Mouse (Mus musculus): ENCODE measurements around the gene Nsun3.

Nsun3 gene

GRCm38 (mm10) chr16:62786621-62787331, at the start of gene Nsun3:
Gene Nsun3 (minus strand): TSS chr16:62786818.
- peak; percentile 93 for DNase-seq (ENCODE audit: low read depth)

DNA sequence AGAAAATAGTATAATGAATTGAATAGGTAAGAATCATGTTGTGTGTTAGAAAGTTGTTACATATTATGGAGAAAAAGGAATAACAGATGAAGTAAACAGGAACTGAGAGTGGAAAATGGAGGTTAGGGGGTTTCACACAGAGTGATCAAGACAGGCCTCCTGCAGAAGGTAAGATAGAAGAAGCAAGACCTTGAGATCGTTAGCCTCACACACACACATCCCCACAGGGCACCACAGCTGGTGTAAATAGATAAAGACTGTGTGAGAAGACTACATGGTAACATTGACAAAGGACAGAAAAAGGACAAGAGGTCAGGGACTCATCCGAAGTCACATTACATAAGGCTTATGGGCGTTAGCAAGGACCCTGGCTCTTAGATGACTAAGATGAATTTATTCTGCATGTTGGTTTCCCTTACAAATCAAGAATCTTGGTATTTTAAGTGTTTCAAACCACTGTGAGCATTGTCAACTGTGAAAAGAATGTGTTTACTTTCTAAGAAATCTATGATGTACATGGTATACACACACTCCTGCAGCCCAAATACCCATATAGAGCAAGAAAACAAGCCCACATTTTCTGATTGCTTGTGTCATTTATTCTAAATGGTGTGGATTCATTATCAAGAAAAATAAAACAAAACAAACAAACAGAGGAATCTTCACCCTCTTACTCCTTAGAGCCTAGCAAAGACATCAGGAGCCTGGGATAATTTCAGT, 47.6 kb upstream of the Nsun3 start:
- DNase-seq (ENCODE audit: low read depth) = peak; percentile 62

- DNase-seq (ENCODE audit: low read depth) = no peak
Observed at GRCm38 (mm10) chr16:62832481-62832880, 45.9 kb upstream of the Nsun3 start.

DNA sequence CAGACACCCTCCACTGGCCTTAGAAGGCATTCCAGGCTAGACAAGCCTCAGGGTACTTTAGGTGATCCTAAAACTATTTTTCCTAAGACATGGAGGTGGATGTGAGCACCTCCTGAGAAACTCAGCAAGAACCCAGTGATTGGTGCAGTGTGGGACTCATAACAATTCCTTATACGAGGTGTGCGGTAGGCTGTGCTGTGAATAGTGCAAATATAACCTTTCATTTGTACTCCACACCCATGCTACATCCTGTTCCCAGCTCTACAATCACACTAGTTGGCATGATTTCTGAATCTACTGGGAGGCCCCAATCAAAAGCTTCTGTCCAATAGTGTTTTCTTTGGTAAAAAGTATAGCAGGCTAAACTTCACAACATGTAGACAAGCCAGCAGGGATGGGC, 45.4 kb upstream of the Nsun3 start:
- DNase-seq (ENCODE audit: low read depth) = no peak

DNA sequence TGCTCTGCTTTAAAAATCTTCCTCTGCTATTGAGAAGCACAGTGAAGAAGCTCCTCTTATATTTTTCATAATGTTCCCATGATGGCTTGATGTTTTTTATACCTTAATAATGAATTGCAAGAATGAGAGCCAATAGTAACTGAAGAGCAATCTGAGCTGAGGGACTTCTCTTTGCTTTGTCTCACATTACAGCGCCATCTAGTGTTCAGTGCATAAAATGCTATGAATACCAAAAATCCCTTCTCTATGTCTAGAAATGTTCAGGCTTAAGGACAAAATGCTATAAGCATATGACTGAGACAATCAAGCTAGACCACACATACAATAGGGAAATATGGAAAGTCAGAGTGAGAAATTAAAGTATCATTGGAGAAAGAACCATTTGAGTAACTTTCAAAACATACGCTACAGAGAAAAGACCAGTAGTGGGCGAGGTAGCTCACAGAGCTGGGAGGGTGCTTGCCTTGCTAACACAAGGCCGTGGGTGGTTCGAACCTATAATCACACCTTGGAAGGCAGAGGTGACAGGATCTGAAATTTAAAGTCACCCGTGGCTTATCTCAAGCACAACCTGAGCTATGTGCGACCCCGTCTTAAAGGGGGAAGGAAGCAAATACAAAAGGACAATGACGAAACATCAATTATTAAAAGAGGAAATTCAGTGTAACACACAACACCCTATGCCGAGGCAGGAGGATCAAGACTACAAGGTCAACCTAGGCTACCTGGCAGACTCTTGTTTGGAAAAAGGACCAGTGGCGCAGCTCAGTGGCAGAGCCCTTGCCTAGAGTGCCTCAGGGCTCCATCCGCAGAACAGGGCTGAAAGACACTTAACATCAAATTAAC, 39.8 kb upstream of the Nsun3 start:
- no peak for DNase-seq (ENCODE audit: low read depth)

- DNase-seq (ENCODE audit: low read depth) = no peak
Observed at GRCm38 (mm10) chr16:62822472-62822871, 35.9 kb upstream of the Nsun3 start.

- DNase-seq (ENCODE audit: low read depth) = no peak
Observed at GRCm38 (mm10) chr16:62814491-62814890, 27.9 kb upstream of the Nsun3 start, which contains the start of gene Stx19. Gene Stx19 (plus strand): TSS chr16:62814676.

- DNase-seq (ENCODE audit: low read depth) = no peak
Observed at GRCm38 (mm10) chr16:62813790-62814189, 27.2 kb upstream of the Nsun3 start.

DNA sequence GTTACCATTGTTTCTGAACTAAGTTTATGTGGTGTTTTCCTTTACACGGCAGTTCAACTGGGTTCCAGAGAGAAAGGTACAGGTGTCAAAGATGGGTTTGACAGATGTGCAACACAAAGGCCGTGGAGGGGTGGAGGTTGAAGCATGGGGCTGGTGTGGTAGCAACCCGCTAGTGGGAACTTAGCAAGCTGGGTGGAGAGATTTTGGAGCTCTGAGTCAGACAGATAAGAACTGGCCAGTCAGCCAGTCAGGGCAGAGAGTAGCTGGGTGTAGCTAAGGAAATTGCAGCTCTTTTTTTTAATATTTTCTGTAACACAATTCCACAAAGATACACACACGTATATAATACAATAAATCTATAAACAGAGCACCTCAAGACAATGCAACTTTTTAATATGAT, 24.2 kb upstream of the Nsun3 start:
- DNase-seq (ENCODE audit: low read depth) = no peak

GRCm38 (mm10) chr16:62807249-62807979, 20.8 kb upstream of the Nsun3 start:
- no peak for DNase-seq (ENCODE audit: low read depth)

GRCm38 (mm10) chr16:62804621-62805020, 18.0 kb upstream of the Nsun3 start:
- no peak for DNase-seq (ENCODE audit: low read depth)

- no peak for DNase-seq (ENCODE audit: low read depth)
Observed at GRCm38 (mm10) chr16:62799839-62800238, 13.2 kb upstream of the Nsun3 start.

DNA sequence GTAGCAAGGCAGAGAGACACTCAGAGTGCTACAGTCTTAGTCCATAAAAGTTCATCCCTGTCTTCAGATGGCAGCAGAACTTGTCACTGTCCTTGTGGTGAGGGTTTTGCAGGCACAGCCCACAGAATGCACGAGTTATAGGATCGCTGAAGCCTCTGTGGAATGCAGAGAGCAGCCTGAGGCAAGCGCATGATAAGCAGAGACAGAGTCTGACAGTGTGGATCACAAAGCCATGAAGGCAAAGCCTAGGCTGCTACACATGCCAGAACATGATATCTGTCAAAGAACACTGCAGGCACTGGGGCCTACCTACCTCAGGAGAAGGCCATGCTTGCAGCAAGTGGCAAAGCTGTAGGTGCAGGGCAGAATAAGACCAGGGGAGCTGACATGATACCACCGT, 12.8 kb upstream of the Nsun3 start:
- no peak for DNase-seq (ENCODE audit: low read depth)

GRCm38 (mm10) chr16:62798808-62799207, 12.2 kb upstream of the Nsun3 start:
- DNase-seq (ENCODE audit: low read depth) = no peak

DNA sequence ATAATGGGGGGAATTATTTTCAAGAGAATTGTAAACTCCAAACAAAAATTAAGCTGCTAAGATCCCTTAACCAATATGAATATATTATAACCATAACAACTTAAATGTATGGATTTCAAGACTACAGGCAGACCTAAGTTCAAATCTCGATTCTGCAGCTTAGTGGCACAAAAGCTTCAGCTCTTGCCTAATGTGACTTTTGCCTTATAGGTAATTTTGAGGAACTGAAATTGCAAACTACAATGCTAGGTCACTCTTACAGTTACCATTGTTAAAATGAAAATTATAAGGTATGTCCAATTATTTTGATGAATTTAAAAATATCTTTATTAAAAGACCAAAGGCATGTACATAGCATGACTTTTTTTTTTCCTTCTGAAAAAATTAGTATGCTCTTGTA, 10.0 kb upstream of the Nsun3 start:
- DNase-seq (ENCODE audit: low read depth) = no peak

DNA sequence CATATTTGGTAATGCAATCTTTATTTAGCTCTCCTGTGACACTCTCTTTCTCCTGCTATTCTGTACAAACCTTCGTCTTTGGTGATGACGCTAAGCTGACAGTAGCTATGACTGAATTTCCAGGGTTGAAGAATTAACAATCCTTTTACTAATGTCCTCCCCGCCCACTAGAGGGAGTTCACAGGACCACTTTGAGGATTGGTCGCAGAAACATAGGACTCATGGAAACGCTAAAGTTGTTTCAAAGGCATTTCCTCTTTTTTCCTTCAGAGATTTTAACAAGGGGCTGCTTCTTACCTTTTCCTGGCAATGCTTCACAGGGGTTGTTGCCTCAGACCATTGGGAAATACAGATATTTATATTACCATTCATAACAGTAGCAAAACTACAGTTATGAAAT, 4.4 kb downstream of the Nsun3 start:
- DNase-seq (ENCODE audit: low read depth) = no peak

GRCm38 (mm10) chr16:62778282-62778681, 8.3 kb downstream of the Nsun3 start:
- no peak for DNase-seq (ENCODE audit: low read depth)

DNA sequence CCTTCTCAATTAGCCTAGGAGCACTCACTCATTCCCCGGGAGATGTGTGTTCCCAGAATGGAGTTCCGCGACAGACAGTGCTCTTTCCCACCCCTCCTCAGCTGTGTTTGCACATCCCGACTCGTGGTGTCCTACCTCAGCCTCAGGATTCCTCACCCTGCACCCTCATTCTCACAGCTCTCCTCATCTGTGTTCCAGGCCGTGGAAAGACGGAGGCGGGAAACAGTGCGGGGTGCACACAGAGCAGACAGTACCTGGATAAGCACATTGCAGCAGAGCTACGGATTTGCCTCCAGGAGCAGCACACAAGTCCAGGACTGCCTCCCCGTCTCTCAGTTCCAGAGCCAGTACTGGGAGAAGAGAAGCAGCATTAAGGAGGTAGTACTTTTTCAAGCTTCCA, 10.6 kb downstream of the Nsun3 start:
- DNase-seq (ENCODE audit: low read depth) = no peak

DNA sequence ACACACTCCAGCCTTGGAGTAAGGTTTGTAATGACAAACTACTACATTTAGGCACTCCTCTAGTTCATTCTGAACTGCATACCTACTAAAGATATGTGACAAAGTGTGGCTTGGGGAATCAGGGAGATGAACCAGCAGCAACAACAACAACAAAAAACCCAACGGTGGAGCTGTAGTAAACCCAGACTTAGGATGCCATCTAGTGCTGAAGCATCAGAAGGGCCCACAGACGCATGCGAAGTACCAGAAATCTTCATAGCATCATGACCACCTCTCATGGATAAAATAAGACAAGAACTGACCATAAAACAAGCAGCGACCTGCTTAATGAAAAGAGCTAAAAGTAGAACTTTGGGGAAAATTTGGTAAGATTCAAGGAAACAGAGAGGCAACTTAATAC, 13.2 kb downstream of the Nsun3 start:
- no peak for DNase-seq (ENCODE audit: low read depth)

DNA sequence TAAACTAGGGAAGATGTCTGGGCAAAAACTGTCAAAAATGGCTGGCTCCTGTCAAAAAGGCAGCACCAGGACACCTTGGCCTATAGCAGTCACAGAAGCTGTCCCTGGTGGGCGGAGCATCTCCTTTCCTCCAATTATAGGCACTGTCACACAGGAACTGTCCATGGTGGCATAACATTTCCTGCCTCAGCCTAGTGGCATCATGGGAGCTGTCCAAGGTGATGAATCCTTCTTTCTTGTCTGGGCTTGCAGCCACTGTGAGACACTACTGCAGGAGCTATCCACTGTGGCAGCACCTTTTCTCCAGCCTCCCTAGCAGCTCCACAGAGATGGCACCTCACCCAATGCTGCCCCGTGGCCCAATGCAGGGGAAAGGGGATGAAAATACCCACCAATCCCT, 28.3 kb downstream of the Nsun3 start:
- peak; percentile 80 for DNase-seq (ENCODE audit: low read depth)

DNA sequence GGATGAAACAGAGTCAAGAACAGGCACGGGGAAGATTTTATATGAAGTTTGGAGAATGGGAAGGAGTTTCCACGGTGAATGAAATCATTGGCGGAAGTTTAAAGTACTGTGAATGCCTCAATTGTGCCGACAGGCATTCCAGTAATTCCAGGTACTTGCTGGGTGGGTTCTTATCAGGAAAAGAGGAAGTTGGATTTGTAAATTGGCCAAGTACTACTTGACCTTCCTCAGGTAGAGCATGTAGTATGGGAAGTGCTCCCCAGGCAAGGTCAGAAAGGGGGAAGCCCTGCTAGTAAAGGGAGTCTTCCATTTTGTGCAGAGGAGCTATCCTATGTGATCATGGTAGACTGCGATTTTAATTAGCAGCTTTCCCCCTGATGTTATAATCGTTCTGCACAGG, 31.3 kb downstream of the Nsun3 start:
- DNase-seq (ENCODE audit: low read depth) = no peak

DNA sequence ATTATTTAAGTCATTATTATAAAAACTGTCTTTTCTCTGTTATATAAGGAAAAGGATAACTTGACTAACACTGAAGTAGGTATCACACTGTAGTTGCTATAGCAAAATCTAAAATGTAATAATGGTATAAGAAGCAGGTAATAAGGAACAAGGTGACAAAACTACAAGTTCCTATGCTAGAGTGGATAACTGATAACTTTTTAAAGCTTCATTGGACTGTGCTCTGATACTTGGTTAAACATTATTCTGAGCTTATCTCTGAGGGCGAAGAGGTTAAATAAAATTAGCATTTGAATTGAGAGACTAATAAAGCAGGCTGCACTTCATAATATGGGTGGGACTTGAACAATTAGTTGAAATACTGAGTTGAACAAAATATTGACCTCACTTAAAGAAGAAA, 33.0 kb downstream of the Nsun3 start:
- DNase-seq (ENCODE audit: low read depth) = no peak

All from c-Kit-positive CD71-positive TER-119-negative erythroid progenitor cells, embryonic 14.5 days (primary cell).